Mouse (Mus musculus) liver, adult 2 months (tissue): ENCODE measurements around the gene Slc27a2.

Experiments
- CTCF ChIP-seq: fragments of 200-500 bp; IDR thresholded peaks from 2 replicates; pipeline ENCODE4 v1.5.1; 2011; ENCODE audit warnings: low read depth, low read length, control low read depth
- POLR2A ChIP-seq: fragments of 200-500 bp; IDR thresholded peaks from 2 replicates; pipeline ENCODE4 v1.6.1; 2011; ENCODE audit warnings: low read length, control low read depth; ENCODE audit not compliant: insufficient read depth; ENCODE audit errors: extremely low read depth

GRCm38 (mm10) chr2:126537654-126538053 lies 14.6 kb upstream of the Slc27a2 start:
- TF ChIP-seq POLR2A (no peak), CTCF (no peak)
